In genomic region chr5:100520223-100520622, GRCm38 (mm10) we compare ENCODE assay signal across 11 mouse cellular contexts. TPM values are rescaled to one million over a fixed set of nuclear protein-coding genes. Genes with fewer than 3 reads are reported as not detected.
DNase-seq lines count a peak whose midpoint lies in the region; ATAC-seq lines count a peak whose summit lies in the region.
"Had no signal": no experiment of that assay in that cellular context is flagged by ENCODE, and none has a peak within 500 bp of the region (broad histone marks: within the 10 kb centered on the region; RNA-seq: fewer than 3 reads in every experiment).

No protein-coding gene starts in this region.

- no peak for ATAC-seq in kidney, embryonic 15.5 days (replicated peaks; ENCODE audit: low FRiP score)
- ATAC-seq in embryonic facial prominence, embryonic 13.5 days (ENCODE audit: insufficient number of reproducible peaks, insufficient read depth, low FRiP score, low TSS enrichment, low read depth): no peak
- no peak for ATAC-seq in hindbrain, embryonic 15.5 days (ENCODE audit: low FRiP score, low read depth)
- no peak for ATAC-seq in midbrain, embryonic 15.5 days (replicated peaks)

- no peaks in the 10 kb centered on the region for H3K9me3 ChIP-seq in kidney, embryonic 15.5 days (replicated peaks)
- no peaks in the 10 kb centered on the region for H3K9me3 ChIP-seq in embryonic facial prominence, embryonic 13.5 days
- H3K9me3 ChIP-seq in hindbrain, embryonic 15.5 days: no peaks in the 10 kb centered on the region
- no peaks in the 10 kb centered on the region for H3K9me3 ChIP-seq in midbrain, embryonic 15.5 days

- no peak for DNase-seq in kidney, adult 8-10 months
- DNase-seq in adrenal gland, adult 18-20 months (ENCODE audit: low spot score in 2 of 2): no peak
- DNase-seq in lung, postnatal 14 days: no peak
- DNase-seq: adrenal gland, adult 2 months; heart, postnatal 10 days; kidney, adult 9 months had no signal

- H3K4me2 ChIP-seq in kidney, embryonic 15.5 days: 0 out of 2 replicates have a peak overlapping the region, but pooled peaks have one; percentile 4
- peak overlapping the region; percentile 68; the same call in 1 of the 2 replicates for H3K4me2 ChIP-seq in embryonic facial prominence, embryonic 13.5 days
- H3K4me2 ChIP-seq in hindbrain, embryonic 15.5 days: 0 out of 2 replicates have a peak overlapping the region, but pooled peaks have one; percentile 3
- H3K4me2 ChIP-seq in midbrain, embryonic 15.5 days: 0 out of 2 replicates have a peak overlapping the region, but pooled peaks have one; percentile 13

- H3K4me1 ChIP-seq in kidney, embryonic 15.5 days: peaks cover 20% of the 10 kb centered on the region
- H3K4me1 ChIP-seq in embryonic facial prominence, embryonic 13.5 days: peaks cover 11% of the 10 kb centered on the region
- peaks cover 23% of the 10 kb centered on the region for H3K4me1 ChIP-seq in hindbrain, embryonic 15.5 days (replicated peaks)
- H3K4me1 ChIP-seq in midbrain, embryonic 15.5 days: peaks cover 21% of the 10 kb centered on the region

- H3K27ac ChIP-seq in kidney, embryonic 15.5 days: no peak overlapping the region
- no peak overlapping the region for H3K27ac ChIP-seq in embryonic facial prominence, embryonic 13.5 days
- no peak overlapping the region for H3K27ac ChIP-seq in hindbrain, embryonic 15.5 days (replicated peaks)
- no peak overlapping the region for H3K27ac ChIP-seq in midbrain, embryonic 15.5 days
- H3K27ac ChIP-seq: macrophage had no signal

- WGBS in kidney, embryonic 15.5 days: 86% methylated on average over 2 of the region's 2 CpGs
- 87% methylated on average over 2 of the region's 2 CpGs for WGBS in embryonic facial prominence, embryonic 13.5 days
- 92% methylated on average over 2 of the region's 2 CpGs for WGBS in hindbrain, embryonic 15.5 days
- 94% methylated on average over 2 of the region's 2 CpGs for WGBS in midbrain, embryonic 15.5 days

- 0 out of 2 replicates have a peak overlapping the region, but pooled peaks have one; percentile 4 for H3K4me3 ChIP-seq in kidney, embryonic 15.5 days (replicated peaks)
- no peak overlapping the region for H3K4me3 ChIP-seq in embryonic facial prominence, embryonic 13.5 days
- no peak overlapping the region for H3K4me3 ChIP-seq in hindbrain, embryonic 15.5 days
- H3K4me3 ChIP-seq in midbrain, embryonic 15.5 days: no peak overlapping the region

- peaks cover 10% of the 10 kb centered on the region for H3K36me3 ChIP-seq in kidney, embryonic 15.5 days
- peaks cover 11% of the 10 kb centered on the region for H3K36me3 ChIP-seq in embryonic facial prominence, embryonic 13.5 days
- H3K36me3 ChIP-seq in hindbrain, embryonic 15.5 days: no peaks in the 10 kb centered on the region
- H3K36me3 ChIP-seq in midbrain, embryonic 15.5 days (replicated peaks): no peaks in the 10 kb centered on the region

- no peak overlapping the region for H3K9ac ChIP-seq in kidney, embryonic 15.5 days
- H3K9ac ChIP-seq in embryonic facial prominence, embryonic 13.5 days: no peak overlapping the region
- no peak overlapping the region for H3K9ac ChIP-seq in hindbrain, embryonic 15.5 days
- no peak overlapping the region for H3K9ac ChIP-seq in midbrain, embryonic 15.5 days

- no peaks in the 10 kb centered on the region for H3K27me3 ChIP-seq in kidney, embryonic 15.5 days
- 0 out of 2 replicates have a peak, but pooled peaks cover 4% of the 10 kb centered on the region for H3K27me3 ChIP-seq in embryonic facial prominence, embryonic 13.5 days
- no peaks in the 10 kb centered on the region for H3K27me3 ChIP-seq in hindbrain, embryonic 15.5 days
- no peaks in the 10 kb centered on the region for H3K27me3 ChIP-seq in midbrain, embryonic 15.5 days (replicated peaks)

RNA-seq across cellular contexts. Expression of gene Cops4, which starts 2.1 kb away (rescaled TPM):
- polyA plus RNA-seq in kidney, embryonic 15.5 days (2015; fragmentation: Nextera tagmentation; extraction: Ambion mirVana): 192 and 194 TPM in 2 replicates
- polyA plus RNA-seq in embryonic facial prominence, embryonic 13.5 days (2015; fragmentation: Nextera tagmentation; extraction: Ambion mirVana): 210 TPM in 2 replicates
- polyA plus RNA-seq in hindbrain, embryonic 15.5 days (2015; fragmentation: Nextera tagmentation; extraction: Ambion mirVana): 171 and 175 TPM in 2 replicates
- 170 and 172 TPM in 2 replicates for polyA plus RNA-seq in midbrain, embryonic 15.5 days (2015; fragmentation: Nextera tagmentation; extraction: Ambion mirVana)
- total RNA-seq in adrenal gland, adult 18-20 months (2021): 10 to 100 TPM; 70.5 to 71.4 TPM

RNA-seq across cellular contexts. Expression of gene Lin54, which starts 19.8 kb away (rescaled TPM):
- 11.7 and 13.3 TPM in 2 replicates for polyA plus RNA-seq in kidney, embryonic 15.5 days (2015; fragmentation: Nextera tagmentation; extraction: Ambion mirVana)
- polyA plus RNA-seq in embryonic facial prominence, embryonic 13.5 days (2015; fragmentation: Nextera tagmentation; extraction: Ambion mirVana): 11.0 and 11.5 TPM in 2 replicates
- polyA plus RNA-seq in hindbrain, embryonic 15.5 days (2015; fragmentation: Nextera tagmentation; extraction: Ambion mirVana): 7.1 and 7.4 TPM in 2 replicates
- polyA plus RNA-seq in midbrain, embryonic 15.5 days (2015; fragmentation: Nextera tagmentation; extraction: Ambion mirVana): 7.1 and 8.2 TPM in 2 replicates
- total RNA-seq in adrenal gland, adult 18-20 months (2021): 10 to 100 TPM in 1 of 2 experiments, 1 to 10 TPM in 1; 8.0 to 10.7 TPM

RNA-seq across cellular contexts. Expression of gene Plac8, which starts 51.8 kb away (rescaled TPM):
- polyA plus RNA-seq in kidney, embryonic 15.5 days (2015; fragmentation: Nextera tagmentation; extraction: Ambion mirVana): 89.5 and 101 TPM in 2 replicates
- polyA plus RNA-seq in embryonic facial prominence, embryonic 13.5 days (2015; fragmentation: Nextera tagmentation; extraction: Ambion mirVana): 3.2 and 6.6 TPM in 2 replicates
- 0.35 and 3.9 TPM in 2 replicates for polyA plus RNA-seq in hindbrain, embryonic 15.5 days (2015; fragmentation: Nextera tagmentation; extraction: Ambion mirVana)
- 0.49 and 0.71 TPM in 2 replicates for polyA plus RNA-seq in midbrain, embryonic 15.5 days (2015; fragmentation: Nextera tagmentation; extraction: Ambion mirVana)
- total RNA-seq in adrenal gland, adult 18-20 months (2021): 1 to 10 TPM; 6.5 to 7.1 TPM

Comparison
In these comparisons a context has a peak if more than half of its experiments do, and no peak if none do; other contexts are left out.
1. H3K4me2 ChIP-seq: peak in every context shown above with its lines; median percentile 68 in embryonic facial prominence, embryonic 13.5 days; 13 in midbrain, embryonic 15.5 days; 4 in kidney, embryonic 15.5 days; 3 in hindbrain, embryonic 15.5 days.
2. RNA of gene Plac8, which starts 51.8 kb away (polyA plus RNA-seq): 89.5 to 101 TPM in kidney, embryonic 15.5 days; 3.2 to 6.6 TPM in embryonic facial prominence, embryonic 13.5 days, 0.49 to 0.71 TPM in midbrain, embryonic 15.5 days and 0.35 to 3.9 TPM in hindbrain, embryonic 15.5 days; every median in the first group is over 10 times any median in the second.